Mouse (Mus musculus) megakaryocyte progenitor cell, adult 5-6 weeks (primary cell): ENCODE results near the gene Ldlr. TPM values are rescaled to one million over a fixed set of nuclear protein-coding genes. Genes with fewer than 3 reads are reported as not detected.
"Not testable (repeated sequence)": the region's sequence is repeated elsewhere in the genome, so short reads cannot be mapped to it uniquely, and the experiment has no call there.

Source experiments
- ATAC-seq: replicated peaks from 2 replicates; pipeline ENCODE4 v1.8.0; 2016; ENCODE audit warnings: mild to moderate bottlenecking, moderate TSS enrichment, inconsistent platforms; ENCODE audit not compliant: poor library complexity
- total RNA-seq, 2 experiments: library from RNA; stranded (forward) in 1 of 2; stranded (reverse) in 1 of 2; fragments of 157-497, 149-512 nt in 1 of 2; fragments of 200-1000 nt in 1 of 2; gene quantifications; 2 replicates each; pipeline versions ENCODE4 v1.2.3 to v1.2.4; 2015 to 2017

The Ldlr gene
- total RNA-seq, 2 experiments from 2014 or later, result 6.5 to 14.0 TPM

DNA sequence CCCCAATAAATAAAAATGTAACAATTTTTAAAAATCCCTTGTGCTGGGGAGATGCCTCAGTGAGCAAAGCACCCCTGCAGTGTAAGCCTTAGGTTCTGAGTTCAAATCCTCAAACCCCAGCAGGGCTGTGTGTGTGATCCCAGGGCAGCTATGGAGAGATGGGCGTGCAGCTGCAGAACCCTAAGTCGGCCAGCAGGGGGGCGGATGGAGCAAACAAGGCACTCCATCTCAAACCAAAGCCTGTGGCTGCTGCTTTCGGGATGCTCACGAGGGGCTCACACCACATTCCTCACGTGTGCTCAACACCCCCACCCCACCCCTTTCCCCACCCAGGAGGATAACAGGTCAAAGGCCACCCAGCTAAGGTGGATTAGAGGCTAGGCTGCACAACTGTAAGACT, 63.6 kb downstream of the Ldlr start:
- ATAC-seq, result peak; percentile 93

DNA sequence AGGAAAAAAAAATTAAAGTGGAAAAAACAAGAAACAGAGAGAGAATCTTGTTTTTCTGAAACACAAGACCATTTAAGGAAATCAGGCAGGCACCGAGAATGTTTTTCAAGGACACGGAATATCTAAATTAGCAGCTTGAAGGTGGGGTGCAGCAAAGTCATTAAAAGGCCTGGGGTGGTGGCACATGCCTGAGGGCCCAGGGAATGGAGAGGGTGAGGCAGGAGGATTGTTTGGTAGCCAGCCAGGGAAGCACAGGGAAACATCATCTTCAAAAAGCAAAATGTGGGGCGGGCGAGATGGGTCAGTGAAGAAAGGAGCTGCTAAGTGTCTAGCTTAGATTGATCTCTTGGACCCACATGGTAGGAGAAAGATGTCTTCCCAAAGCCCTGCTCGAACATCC, 64.4 kb downstream of the Ldlr start:
- ATAC-seq, result no peak

DNA sequence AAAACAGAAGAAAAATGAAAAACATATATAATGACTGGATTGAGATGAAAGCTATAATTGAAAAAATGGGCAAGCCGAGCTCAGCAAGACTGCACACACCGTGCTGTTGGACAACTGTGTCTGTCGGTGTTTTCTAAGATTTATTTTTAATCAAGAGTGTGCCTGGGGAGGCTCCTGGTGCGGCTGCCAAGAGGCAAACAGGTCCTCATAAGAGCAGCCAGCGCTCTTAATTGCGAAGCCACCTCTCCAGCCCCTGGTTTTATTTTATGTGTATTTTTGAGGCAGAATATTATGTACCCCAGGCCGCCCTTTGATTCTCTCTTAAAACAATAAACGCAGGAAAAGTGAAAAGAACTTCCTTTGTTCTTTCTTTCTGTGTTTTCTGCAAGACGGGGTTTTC, 65.0 kb downstream of the Ldlr start:
- ATAC-seq, result no peak

DNA sequence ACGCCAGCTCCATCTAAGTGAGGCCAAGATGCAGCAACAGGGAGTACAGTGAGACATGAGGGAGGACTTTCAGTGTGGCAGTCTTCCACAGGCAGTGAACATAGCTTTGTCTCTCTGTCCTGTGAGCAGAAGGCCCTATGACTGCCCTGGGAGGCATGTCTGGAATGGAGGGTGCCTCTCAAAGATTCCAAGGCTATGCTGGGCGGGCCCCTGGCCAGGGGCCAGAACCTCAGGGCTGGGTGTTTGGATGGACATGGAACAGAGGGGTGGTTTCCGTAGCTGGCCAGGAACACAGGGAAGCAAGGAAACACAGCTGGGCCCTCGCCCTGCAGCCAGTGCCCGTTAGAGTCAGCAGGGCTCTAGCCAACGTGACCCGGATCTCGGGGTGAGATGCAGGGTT, 68.6 kb downstream of the Ldlr start:
- no peak for ATAC-seq

DNA sequence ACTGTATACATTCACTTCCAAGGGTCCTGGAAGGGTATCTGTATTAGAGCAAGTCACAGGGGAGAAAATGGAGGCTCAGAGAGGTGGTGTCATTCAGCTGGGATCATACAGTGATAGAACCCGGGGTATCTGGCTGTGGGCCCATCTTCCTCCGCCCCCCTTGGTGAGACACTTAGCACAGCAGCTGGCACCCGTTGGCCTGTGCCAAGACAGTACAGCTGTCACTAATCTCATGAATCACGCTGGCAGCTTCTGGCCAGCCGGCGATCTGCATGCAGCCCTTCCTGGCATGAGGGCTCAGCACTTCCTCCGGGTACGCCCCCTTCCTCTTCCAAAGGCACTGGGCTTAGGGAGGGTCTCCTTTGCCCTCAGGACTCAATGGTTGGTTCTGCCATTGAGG, 69.4 kb downstream of the Ldlr start:
- ATAC-seq, result peak; percentile 68

DNA sequence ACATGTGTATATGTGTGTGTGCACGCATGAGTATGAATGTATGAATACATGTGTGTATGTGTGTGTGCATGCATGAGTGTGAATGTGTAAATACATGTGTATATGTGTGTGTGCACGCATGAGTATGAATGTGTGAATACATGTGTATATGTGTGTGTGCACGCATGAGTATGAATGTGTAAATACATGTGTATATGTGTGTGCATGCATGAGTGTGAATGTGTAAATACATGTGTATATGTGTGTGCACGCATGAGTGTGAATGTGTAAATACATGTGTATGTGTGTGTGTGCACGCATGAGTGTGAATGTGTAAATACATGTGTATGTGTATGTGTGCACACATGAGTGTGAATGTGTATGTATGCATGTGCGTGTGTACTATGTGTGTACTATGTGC, 70.2 kb downstream of the Ldlr start:
- ATAC-seq, result not testable (repeated sequence)

DNA sequence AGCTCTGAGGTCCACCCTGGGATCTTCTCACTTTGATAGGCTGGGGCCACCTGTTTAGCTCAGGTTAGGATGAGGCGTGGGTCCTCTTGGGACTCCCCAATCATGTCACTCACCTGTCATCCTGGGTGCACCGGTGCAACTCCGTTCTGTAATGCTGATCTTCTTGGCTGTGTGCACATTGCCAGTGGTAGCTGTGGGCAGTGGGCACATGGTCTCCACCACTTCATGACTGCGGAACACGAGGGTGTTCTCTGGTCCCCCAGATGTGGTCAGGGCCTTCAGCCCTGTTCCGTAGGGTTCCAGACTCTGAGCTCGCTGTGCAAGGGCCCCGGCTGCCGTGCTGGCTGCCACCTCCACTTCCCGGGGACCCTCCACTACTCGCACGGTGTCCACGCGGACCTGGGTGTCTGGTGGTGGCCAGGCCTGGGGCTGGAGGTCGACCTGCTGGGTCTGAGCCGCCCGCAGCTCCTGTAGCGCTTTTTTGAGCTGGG, 71.1 kb downstream of the Ldlr start:
- no peak for ATAC-seq

DNA sequence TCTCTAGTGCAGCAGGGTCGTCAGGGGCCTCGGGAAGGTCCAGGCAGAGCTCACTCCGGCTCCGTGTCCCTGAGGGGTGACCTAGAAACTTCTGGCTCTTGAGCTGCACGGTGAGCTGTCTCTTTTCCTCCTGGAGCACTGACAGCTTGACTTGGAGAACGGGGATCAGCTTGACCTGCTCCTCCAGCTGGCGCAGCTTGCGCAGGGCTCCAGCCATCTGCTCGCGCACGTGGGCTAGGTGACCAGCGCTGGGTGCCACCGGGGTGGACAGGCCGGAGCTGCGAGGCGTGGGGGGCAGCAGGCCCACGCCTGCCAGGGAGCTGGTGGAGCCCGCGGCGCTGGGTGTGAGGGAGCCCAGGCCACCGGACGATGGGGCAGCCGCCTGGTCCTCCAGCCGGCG, 71.6 kb downstream of the Ldlr start:
- ATAC-seq, result no peak

DNA sequence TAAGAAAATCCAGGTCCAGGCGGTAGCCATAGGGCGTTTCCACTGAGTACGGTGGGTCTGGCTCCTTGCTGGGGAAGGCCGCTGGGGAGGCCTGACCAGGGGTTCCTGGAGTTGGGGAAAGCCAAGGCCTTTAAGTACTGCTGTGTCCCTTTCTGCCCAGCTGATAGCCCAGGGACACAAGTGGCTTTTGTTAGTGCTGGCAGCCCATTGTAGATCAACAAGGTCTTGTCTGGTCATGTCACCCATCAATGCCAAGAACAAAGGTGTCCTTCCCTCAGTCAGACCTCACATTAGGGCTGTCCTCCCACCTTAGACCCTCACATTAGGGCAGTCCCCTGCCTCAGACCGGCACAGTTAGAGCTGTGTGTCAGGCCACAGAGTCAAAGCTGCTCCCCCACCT, 72.3 kb downstream of the Ldlr start:
- ATAC-seq, result no peak

DNA sequence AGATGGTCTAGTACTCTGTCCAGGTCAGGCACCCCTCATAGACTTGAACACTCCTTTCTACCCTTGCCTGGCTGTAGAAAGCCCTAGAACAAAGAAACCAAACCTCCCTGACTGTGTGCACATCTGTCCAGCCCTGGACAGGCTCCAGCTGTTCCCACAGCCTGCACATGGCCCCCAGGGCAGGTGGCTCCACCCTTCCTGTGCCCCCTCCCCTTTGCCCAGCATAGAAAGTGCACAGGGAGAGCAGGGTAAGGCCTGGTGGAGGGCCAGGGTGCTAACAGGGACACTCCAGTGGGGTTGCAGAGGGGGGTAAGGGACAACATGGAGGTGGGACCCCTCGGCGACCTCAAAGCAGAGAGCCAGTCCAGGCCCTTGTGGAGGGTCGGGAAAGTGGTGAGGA, 73.0 kb downstream of the Ldlr start:
- no peak for ATAC-seq

DNA sequence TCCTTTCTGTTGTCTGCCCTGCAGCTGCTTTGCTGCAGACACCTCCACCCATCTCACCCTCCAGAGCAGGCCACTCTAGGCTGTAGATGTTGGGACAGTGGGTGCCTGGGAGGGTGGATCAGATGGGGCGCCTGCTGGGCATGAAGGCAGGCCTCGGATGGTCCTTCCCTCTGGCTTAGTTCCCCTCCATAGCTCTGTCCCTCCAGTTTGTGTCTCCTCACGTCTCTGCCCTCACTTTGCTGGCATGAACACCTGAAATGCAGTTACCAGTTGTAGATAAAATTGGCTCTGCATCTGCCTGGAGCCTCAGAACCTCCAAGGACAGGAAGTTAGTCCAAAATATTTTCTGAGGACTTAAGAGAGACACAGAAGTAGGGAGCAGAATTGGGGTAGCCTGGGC, 73.6 kb downstream of the Ldlr start:
- ATAC-seq, result no peak

DNA sequence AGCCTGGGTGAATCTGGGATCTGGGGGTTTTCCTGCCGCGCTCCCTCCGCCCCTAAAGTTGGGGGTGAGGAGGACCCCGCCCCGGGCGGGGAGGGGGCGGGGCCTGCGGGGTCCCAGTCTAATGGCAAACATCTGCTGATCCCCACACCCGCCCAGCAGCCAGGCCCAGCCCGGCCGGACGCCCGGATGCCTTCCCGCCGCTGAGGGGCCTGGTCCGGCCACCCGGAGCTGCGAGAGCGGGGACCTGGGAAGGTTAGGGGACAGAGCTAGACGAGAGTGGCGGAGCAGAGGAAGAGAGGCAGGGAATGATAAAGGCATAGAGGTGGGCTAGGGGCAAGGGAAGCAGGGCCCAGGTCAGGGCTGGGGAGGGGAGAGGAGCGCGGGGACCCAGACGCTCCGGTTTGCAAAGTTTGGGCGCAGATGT, 74.7 kb downstream of the Ldlr start:
- ATAC-seq, result peak; percentile 15; the same call in 1 of the 2 replicates

DNA sequence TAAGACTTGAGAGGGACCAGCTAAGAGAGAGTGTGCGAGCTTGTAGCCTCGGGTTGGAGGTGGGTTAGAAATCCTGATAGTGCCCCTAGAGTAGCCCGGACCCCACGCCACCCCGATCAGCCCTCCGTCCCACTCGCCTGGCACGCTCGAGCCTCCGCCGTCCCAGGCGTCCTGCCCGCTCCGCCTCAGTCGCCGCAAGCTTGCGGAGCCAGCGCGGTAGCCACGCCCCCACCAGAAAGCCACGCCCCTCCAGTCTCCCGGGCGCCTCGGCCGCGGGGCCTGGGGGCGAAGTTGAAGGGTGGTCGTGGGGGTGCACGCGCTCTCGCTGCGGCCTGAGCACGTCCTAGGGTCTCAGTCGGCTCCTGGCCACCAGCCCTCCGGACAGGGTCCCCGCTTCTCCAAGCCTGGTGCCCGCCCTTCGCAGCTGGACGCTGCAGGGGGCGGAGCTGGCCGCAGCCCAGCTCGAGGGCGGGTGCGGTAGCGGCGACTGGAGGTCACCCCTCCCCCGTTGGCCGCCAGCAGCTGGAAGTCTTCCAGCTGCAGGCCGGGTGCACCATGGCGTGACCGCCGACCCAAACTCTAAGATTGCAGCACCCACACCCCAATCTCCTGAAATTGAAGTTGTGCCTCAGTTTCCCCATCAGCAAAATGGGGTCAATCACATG, 75.2 kb downstream of the Ldlr start, which contains the start of gene Kank2:
TSS of gene Kank2 (minus strand) at position 400 of the 665 bp plus-strand sequence.
- ATAC-seq, result peak; percentile 75

DNA sequence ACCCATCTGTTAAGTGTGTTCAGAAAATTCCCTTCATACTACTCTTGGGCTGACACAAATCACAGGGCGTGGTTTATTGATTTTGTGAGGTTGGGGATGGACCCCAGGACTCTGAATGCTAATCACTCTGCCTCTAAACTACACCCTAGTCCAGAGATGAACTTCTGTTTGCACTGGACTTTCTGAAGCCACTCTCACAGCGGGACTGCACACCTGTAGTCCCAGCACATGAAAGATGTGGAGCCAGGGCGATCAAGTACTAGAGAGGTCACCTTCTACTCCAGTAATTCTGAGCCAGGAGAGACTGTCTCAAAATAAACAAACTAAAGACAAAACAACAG, 75.7 kb downstream of the Ldlr start:
- no peak for ATAC-seq

Other genes starting within 250 kb of the Ldlr start
- 8.5 and 8.6 TPM in 2 replicates for gene Tmed1, start 213.2 kb upstream of the Ldlr start, total RNA-seq (2015)
- gene Tmed1, start 213.2 kb upstream of the Ldlr start, total RNA-seq (2017), result 16.2 and 19.5 TPM in 2 replicates
- gene AB124611, start 197.3 kb upstream of the Ldlr start, total RNA-seq (2015), result 17.9 and 28.6 TPM in 2 replicates
- 29.6 and 45.9 TPM in 2 replicates for gene AB124611, start 197.3 kb upstream of the Ldlr start, total RNA-seq (2017)
- 49.4 and 56.5 TPM in 2 replicates for gene Carm1, start 176.6 kb upstream of the Ldlr start, total RNA-seq (2015)
- 21.1 and 21.8 TPM in 2 replicates for gene Carm1, start 176.6 kb upstream of the Ldlr start, total RNA-seq (2017)
- 43.8 and 44.9 TPM in 2 replicates for gene Timm29, start 130.8 kb upstream of the Ldlr start, total RNA-seq (2015)
- 52.1 and 63.7 TPM in 2 replicates for gene Timm29, start 130.8 kb upstream of the Ldlr start, total RNA-seq (2017)
- 5.3 and 6.6 TPM in 2 replicates for gene Yipf2, start 130.7 kb upstream of the Ldlr start, total RNA-seq (2015)
- gene Yipf2, start 130.7 kb upstream of the Ldlr start, total RNA-seq (2017), result 15.5 and 19.0 TPM in 2 replicates
- 58.8 and 63.2 TPM in 2 replicates for gene Smarca4, start 107.3 kb upstream of the Ldlr start, total RNA-seq (2015)
- gene Smarca4, start 107.3 kb upstream of the Ldlr start, total RNA-seq (2017), result 64.0 and 71.1 TPM in 2 replicates
- 43.2 and 50.1 TPM in 2 replicates for gene Spc24, start 36.8 kb downstream of the Ldlr start, total RNA-seq (2015)
- gene Spc24, start 36.8 kb downstream of the Ldlr start, total RNA-seq (2017), result 128 and 151 TPM in 2 replicates
- 0.72 and 1.2 TPM in 2 replicates for gene Kank2, start 75.3 kb downstream of the Ldlr start, total RNA-seq (2015)
- gene Kank2, start 75.3 kb downstream of the Ldlr start, total RNA-seq (2017), result 0.71 and 1.2 TPM in 2 replicates
- gene Angptl8, start 112.0 kb downstream of the Ldlr start, total RNA-seq (2015), result 0.22 and 1.8 TPM in 2 replicates
- gene Angptl8, start 112.0 kb downstream of the Ldlr start, total RNA-seq (2017), result 4.0 and 4.7 TPM in 2 replicates
- gene Dock6, start 129.2 kb downstream of the Ldlr start, total RNA-seq (2015), result 0.64 and 1.6 TPM in 2 replicates
- gene Dock6, start 129.2 kb downstream of the Ldlr start, total RNA-seq (2017), result 0.67 and 2.3 TPM in 2 replicates
- gene Rab3d, start 194.7 kb downstream of the Ldlr start, total RNA-seq (2015), result 14.5 and 20.1 TPM in 2 replicates
- gene Rab3d, start 194.7 kb downstream of the Ldlr start, total RNA-seq (2017), result 37.3 and 50.6 TPM in 2 replicates
- gene Ccdc159, start 204.0 kb downstream of the Ldlr start, total RNA-seq (2015), result 0.12 TPM in 1 of 2 replicates, not detected in the other
- gene Ccdc159, start 204.0 kb downstream of the Ldlr start, total RNA-seq (2017), result 0.08 and 0.41 TPM in 2 replicates
- 49.4 and 60.5 TPM in 2 replicates for gene Tmem205, start 204.1 kb downstream of the Ldlr start, total RNA-seq (2015)
- gene Tmem205, start 204.1 kb downstream of the Ldlr start, total RNA-seq (2017), result 19.7 and 22.1 TPM in 2 replicates
- 0.42 TPM in 2 replicates for gene Plppr2, start 213.6 kb downstream of the Ldlr start, total RNA-seq (2015)
- gene Plppr2, start 213.6 kb downstream of the Ldlr start, total RNA-seq (2017), result 0.21 TPM in 1 of 2 replicates, not detected in the other
- gene Swsap1, start 232.3 kb downstream of the Ldlr start, total RNA-seq (2015), result 8.1 and 9.0 TPM in 2 replicates
- gene Swsap1, start 232.3 kb downstream of the Ldlr start, total RNA-seq (2017), result 4.1 and 5.8 TPM in 2 replicates
- gene Epor, start 240.0 kb downstream of the Ldlr start, total RNA-seq (2015), result 3.0 and 6.0 TPM in 2 replicates
- gene Epor, start 240.0 kb downstream of the Ldlr start, total RNA-seq (2017), result 3.8 and 5.0 TPM in 2 replicates